Mouse (Mus musculus) forebrain, embryonic 15.5 days (tissue): Measurements from ENCODE around the gene Cygb. TPM values are rescaled to one million over a fixed set of nuclear protein-coding genes. Genes with fewer than 3 reads are reported as not detected.
"Not testable (repeated sequence)": the region's sequence is repeated elsewhere in the genome, so short reads cannot be mapped to it uniquely, and the experiment has no call there.

ENCODE experiments used
- ATAC-seq: fragments of 200-750 bp; cut with Nextera tagmentation; replicated peaks from 2 replicates; pipeline ENCODE4 v1.8.0; 2017; ENCODE audit warnings: mild to moderate bottlenecking, moderate TSS enrichment, moderate library complexity
- H3K27ac ChIP-seq: fragments of 300-500 bp; sonication (generic); replicated peaks from 2 replicates; pipeline ENCODE4 v1.5.1; 2015; ENCODE audit warnings: mild to moderate bottlenecking, inconsistent platforms
- H3K27me3 ChIP-seq: fragments of 300-500 bp; sonication (generic); 2 replicates; pipeline ENCODE4 v1.6.1; 2015; ENCODE audit warnings: inconsistent platforms
- H3K36me3 ChIP-seq: fragments of 300-500 bp; sonication (generic); 2 replicates; pipeline ENCODE4 v1.6.1; 2015; ENCODE audit warnings: mild to moderate bottlenecking, inconsistent platforms
- H3K4me1 ChIP-seq: fragments of 300-500 bp; sonication (generic); 2 replicates; pipeline ENCODE4 v1.6.1; 2015; ENCODE audit warnings: inconsistent platforms
- H3K4me2 ChIP-seq: fragments of 300-500 bp; sonication (generic); replicated peaks from 2 replicates; pipeline ENCODE4 v1.6.1; 2015; ENCODE audit warnings: mild to moderate bottlenecking, inconsistent platforms
- H3K4me3 ChIP-seq: fragments of 300-500 bp; sonication (generic); 2 replicates; pipeline ENCODE4 v1.5.1; 2015; ENCODE audit warnings: mild to moderate bottlenecking, inconsistent platforms
- H3K9ac ChIP-seq: fragments of 300-500 bp; sonication (generic); replicated peaks from 2 replicates; pipeline ENCODE4 v1.6.1; 2015; ENCODE audit warnings: mild to moderate bottlenecking, inconsistent platforms
- H3K9me3 ChIP-seq: fragments of 300-500 bp; sonication (generic); 2 replicates; pipeline ENCODE4 v1.6.1; 2016; ENCODE audit warnings: inconsistent platforms
- WGBS: fragments of 180-500 bp; shearing (Covaris S2); methylation state at CpG from one replicate; pipeline ENCODE4 v1.1.7; 2015; ENCODE audit warnings: mixed read lengths; 5-methylcytosine and 5-hydroxymethylcytosine counted together
- polyA plus RNA-seq: library from polyadenylated mRNA; unstranded; fragments of >200 nt; fragmentation: Nextera tagmentation; extraction: Ambion mirVana; gene quantifications from 2 replicates; pipeline ENCODE4 v1.2.1, GENCODE M21; 2015

The Cygb gene
- polyA plus RNA-seq, 1 experiment from 2014 or later = 16.4 TPM

- Histone ChIP-seq H3K4me3 (peak overlapping the region; percentile 33), H3K4me2 (peak overlapping the region; percentile 57), H3K27me3 (no peaks in the 10 kb centered on the region), H3K36me3 (no peaks in the 10 kb centered on the region), H3K4me1 (peaks cover 16% of the 10 kb centered on the region), H3K9ac (peak overlapping the region; percentile 49), H3K27ac (peak overlapping the region; percentile 27; the same call in 1 of the 2 replicates), H3K9me3 (no peaks in the 10 kb centered on the region)
- WGBS = 38% methylated on average over 14 of the region's 14 CpGs
- peak; percentile 88 for ATAC-seq
These were observed 11.2 kb downstream of the Cygb start for GRCm38 (mm10) chr11:116642681-116643578.

GRCm38 (mm10) chr11:116641731-116642130 lies 12.4 kb downstream of the Cygb start:
- Histone ChIP-seq H3K36me3 (no peaks in the 10 kb centered on the region), H3K27me3 (no peaks in the 10 kb centered on the region), H3K4me1 (peaks cover 16% of the 10 kb centered on the region), H3K4me2 (no peak overlapping the region), H3K27ac (no peak overlapping the region), H3K9ac (no peak overlapping the region), H3K9me3 (no peaks in the 10 kb centered on the region), H3K4me3 (no peak overlapping the region)
- WGBS = 65% methylated on average over 3 of the region's 3 CpGs
- no peak for ATAC-seq

- Histone ChIP-seq H3K4me1 (peaks cover 16% of the 10 kb centered on the region), H3K9me3 (no peaks in the 10 kb centered on the region), H3K4me3 (no peak overlapping the region), H3K27me3 (no peaks in the 10 kb centered on the region), H3K9ac (no peak overlapping the region), H3K36me3 (no peaks in the 10 kb centered on the region), H3K4me2 (no peak overlapping the region), H3K27ac (no peak overlapping the region)
- no peak for ATAC-seq
- whole genome bisulfite sequencing = 48% methylated on average over 5 of the region's 5 CpGs
These were observed 12.9 kb downstream of the Cygb start for GRCm38 (mm10) chr11:116641168-116641567.

GRCm38 (mm10) chr11:116636607-116637006 lies 17.5 kb downstream of the Cygb start:
- H3K9ac ChIP-seq, H3K36me3 ChIP-seq, ATAC-seq, H3K9me3 ChIP-seq, H3K27me3 ChIP-seq, H3K4me2 ChIP-seq, H3K4me1 ChIP-seq, H3K4me3 ChIP-seq, H3K27ac ChIP-seq: not testable (repeated sequence)
- WGBS = 75% methylated on average over 8 of the region's 8 CpGs

GRCm38 (mm10) chr11:116632962-116633361 lies 21.2 kb downstream of the Cygb start:
- 63% methylated on average over 10 of the region's 10 CpGs for WGBS
- Histone ChIP-seq H3K4me3 (no peak overlapping the region), H3K27ac (no peak overlapping the region), H3K9me3 (no peaks in the 10 kb centered on the region), H3K36me3 (no peaks in the 10 kb centered on the region), H3K4me1 (peaks cover 7% of the 10 kb centered on the region), H3K27me3 (no peaks in the 10 kb centered on the region), H3K4me2 (no peak overlapping the region), H3K9ac (no peak overlapping the region)
- no peak for ATAC-seq

GRCm38 (mm10) chr11:116630171-116630965 lies 23.7 kb downstream of the Cygb start:
- WGBS = 67% methylated on average over 12 of the region's 12 CpGs

GRCm38 (mm10) chr11:116629472-116629871 lies 24.6 kb downstream of the Cygb start:
- Histone ChIP-seq H3K4me1 (peaks cover 9% of the 10 kb centered on the region), H3K27ac (no peak overlapping the region), H3K4me2 (no peak overlapping the region), H3K4me3 (no peak overlapping the region), H3K36me3 (no peaks in the 10 kb centered on the region), H3K9ac (no peak overlapping the region), H3K27me3 (peaks cover 7% of the 10 kb centered on the region; the same call in 1 of the 2 replicates), H3K9me3 (no peaks in the 10 kb centered on the region)
- no peak for ATAC-seq
- WGBS = 89% methylated on average over 6 of the region's 6 CpGs

More at GRCm38 (mm10) chr11:116630171-116630965, 23.7 kb downstream of the Cygb start:
- H3K4me1 ChIP-seq = peaks cover 7% of the 10 kb centered on the region
- H3K27ac ChIP-seq = no peak overlapping the region
- no peak overlapping the region for H3K4me2 ChIP-seq
- H3K4me3 ChIP-seq = no peak overlapping the region
- H3K27me3 ChIP-seq = no peaks in the 10 kb centered on the region
- no peaks in the 10 kb centered on the region for H3K9me3 ChIP-seq
- H3K9ac ChIP-seq = no peak overlapping the region
- no peak for ATAC-seq
- H3K36me3 ChIP-seq = no peaks in the 10 kb centered on the region

- no peaks in the 10 kb centered on the region for H3K36me3 ChIP-seq
- H3K9ac ChIP-seq = no peak overlapping the region
- no peak overlapping the region for H3K4me2 ChIP-seq
- peaks cover 17% of the 10 kb centered on the region for H3K4me1 ChIP-seq
- peaks cover 13% of the 10 kb centered on the region for H3K27me3 ChIP-seq
- peak; percentile 64 for ATAC-seq
- 54% methylated on average over 9 of the region's 9 CpGs for WGBS
- H3K4me3 ChIP-seq = no peak overlapping the region
- no peak overlapping the region for H3K27ac ChIP-seq
- H3K9me3 ChIP-seq = no peaks in the 10 kb centered on the region
These were observed 25.4 kb downstream of the Cygb start for GRCm38 (mm10) chr11:116628712-116629111.

GRCm38 (mm10) chr11:116627072-116628020 lies 26.8 kb downstream of the Cygb start:
- no peaks in the 10 kb centered on the region for H3K9me3 ChIP-seq
- H3K4me2 ChIP-seq = no peak overlapping the region
- H3K4me3 ChIP-seq = no peak overlapping the region
- no peak overlapping the region for H3K9ac ChIP-seq
- no peak overlapping the region for H3K27ac ChIP-seq
- no peak for ATAC-seq
- no peaks in the 10 kb centered on the region for H3K36me3 ChIP-seq
- H3K4me1 ChIP-seq = peaks cover 18% of the 10 kb centered on the region
- WGBS = 37% methylated on average over 10 of the region's 10 CpGs
- H3K27me3 ChIP-seq = peaks cover 16% of the 10 kb centered on the region

- no peak for ATAC-seq
- no peak within 1 kb of the TSS for H3K27ac ChIP-seq
- 75% methylated on average over 10 of the region's 10 CpGs for WGBS
These were observed 27.6 kb downstream of the Cygb start, which contains the start of gene Rhbdf2 for GRCm38 (mm10) chr11:116626299-116627071. TSS of gene Rhbdf2 (minus strand) at chr11:116627019.

More at GRCm38 (mm10) chr11:116626299-116627071, 27.6 kb downstream of the Cygb start, which contains the start of gene Rhbdf2:
- Histone ChIP-seq H3K9me3 (no peaks in the 10 kb centered on the region), H3K9ac (no peak within 1 kb of the TSS), H3K36me3 (no peaks in the 10 kb centered on the region), H3K4me3 (no peak within 1 kb of the TSS), H3K27me3 (peaks cover 16% of the 10 kb centered on the region), H3K4me1 (peaks cover 22% of the 10 kb centered on the region), H3K4me2 (no peak within 1 kb of the TSS)
